Comparison of ENCODE assay signal across 18 mouse cellular contexts in the genomic region with DNA sequence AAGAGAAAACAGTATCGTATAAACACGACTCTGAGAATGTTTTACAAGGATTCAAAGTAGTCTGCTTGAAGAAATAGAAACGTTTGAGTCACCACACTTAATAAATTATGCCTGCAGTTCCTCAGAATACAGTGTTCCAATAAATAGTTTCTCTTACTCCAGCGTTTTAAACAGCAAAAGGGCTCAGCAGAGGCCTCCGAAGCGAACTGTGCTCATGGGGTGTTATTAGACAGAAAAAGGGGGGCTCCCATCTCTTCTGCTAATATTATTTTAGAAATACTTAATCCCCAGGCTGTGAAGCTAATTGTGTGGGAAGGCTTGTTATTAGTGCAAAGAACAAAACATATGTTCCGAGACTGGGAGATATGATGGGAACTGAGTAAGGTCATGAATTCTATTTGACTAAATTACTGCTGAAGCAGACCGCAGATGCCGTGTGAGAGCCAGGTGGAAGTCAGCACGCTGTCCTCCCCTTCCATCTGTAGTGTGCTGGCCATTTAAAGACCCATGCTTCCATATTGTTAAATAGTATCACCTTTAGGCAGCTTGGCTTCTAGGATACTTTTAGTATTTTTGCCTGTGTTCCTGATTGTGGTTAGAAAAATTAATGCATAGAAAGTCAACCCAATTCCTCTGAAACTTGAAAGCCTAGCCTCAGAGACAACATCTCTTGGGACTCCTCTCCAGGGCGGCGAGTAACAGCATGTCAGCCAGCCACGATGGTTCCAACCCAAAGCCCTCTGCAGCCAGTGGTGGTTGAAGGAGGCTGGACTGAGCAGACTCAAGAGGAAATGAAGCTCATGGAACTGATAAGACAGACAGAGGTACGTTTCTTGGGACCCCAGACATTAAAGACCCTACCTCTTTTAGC.
DNase-seq lines count a peak whose midpoint lies in the region; ATAC-seq and TF ChIP-seq lines count a peak whose summit lies in the region.
"Had no signal": no experiment of that assay in that cellular context is flagged by ENCODE, and none has a peak within 500 bp of the region (broad histone marks: within the 10 kb centered on the region; RNA-seq: fewer than 3 reads in every experiment).

No protein-coding gene starts in this region.

- no peak overlapping the region for H3K27ac ChIP-seq in heart, adult 2 months
- no peak overlapping the region for H3K27ac ChIP-seq in midbrain, embryonic 14.5 days (replicated peaks; ENCODE audit: low read depth, low read length)
- no peak overlapping the region for H3K27ac ChIP-seq in midbrain, embryonic 16.5 days (ENCODE audit: low read length)
- H3K27ac ChIP-seq: embryonic facial prominence, embryonic 15.5 days; forebrain, embryonic 13.5 days; gastrocnemius, adult 2 months; hindbrain, embryonic 13.5 days; limb, embryonic 15.5 days; stomach, embryonic 15.5 days had no signal

- TF ChIP-seq EP300 in heart, adult 2 months (IDR thresholded peaks at IDR 0.05; ENCODE audit: insufficient read depth, low read depth, low read length) = no peak

- H3K9ac ChIP-seq in heart, adult 2 months (ENCODE audit: low read depth, low read length) = no peak overlapping the region
- H3K9ac ChIP-seq in midbrain, embryonic 14.5 days (replicated peaks; ENCODE audit: low read length) = no peak overlapping the region
- H3K9ac ChIP-seq in midbrain, embryonic 16.5 days (ENCODE audit: low read depth, low read length) = no peak overlapping the region
- H3K9ac ChIP-seq: embryonic facial prominence, embryonic 15.5 days; forebrain, embryonic 13.5 days; hindbrain, embryonic 13.5 days; limb, embryonic 15.5 days; stomach, embryonic 15.5 days had no signal

- H3K4me2 ChIP-seq in midbrain, embryonic 14.5 days (ENCODE audit: low read length) = no peak overlapping the region
- H3K4me2 ChIP-seq in midbrain, embryonic 16.5 days (ENCODE audit: low read length) = no peak overlapping the region
- H3K4me2 ChIP-seq: embryonic facial prominence, embryonic 15.5 days; forebrain, embryonic 13.5 days; hindbrain, embryonic 13.5 days; limb, embryonic 15.5 days; stomach, embryonic 15.5 days had no signal

- no peaks in the 10 kb centered on the region for H3K4me1 ChIP-seq in heart, adult 2 months (ENCODE audit: control insufficient read depth, insufficient read depth, low read length)
- no peaks in the 10 kb centered on the region for H3K4me1 ChIP-seq in midbrain, embryonic 14.5 days (ENCODE audit: control insufficient read depth, insufficient read depth, low read length)
- H3K4me1 ChIP-seq in midbrain, embryonic 16.5 days (ENCODE audit: control insufficient read depth, insufficient read depth, low read length) = no peaks in the 10 kb centered on the region
- H3K4me1 ChIP-seq: embryonic facial prominence, embryonic 15.5 days; forebrain, embryonic 13.5 days; hindbrain, embryonic 13.5 days; stomach, embryonic 15.5 days had no signal

- no peak for TF ChIP-seq CTCF in heart, adult 2 months (IDR thresholded peaks at IDR 0.05)

- TF ChIP-seq POLR2A in heart, adult 2 months (IDR thresholded peaks at IDR 0.05; ENCODE audit: insufficient read depth, low read depth, low read length) = no peak

- H3K79me2 ChIP-seq in heart, adult 2 months (replicated peaks; ENCODE audit: control insufficient read depth, insufficient read depth, low read length) = no peaks in the 10 kb centered on the region

- ATAC-seq in midbrain, embryonic 14.5 days (ENCODE audit: low FRiP score, low TSS enrichment) = no peak
- ATAC-seq in midbrain, embryonic 16.5 days = no peak
- ATAC-seq: forebrain, embryonic 13.5 days had no signal

- no peaks in the 10 kb centered on the region for H3K27me3 ChIP-seq in heart, adult 2 months (ENCODE audit: control insufficient read depth, insufficient read depth, low read length)
- H3K27me3 ChIP-seq in midbrain, embryonic 14.5 days (ENCODE audit: control insufficient read depth, insufficient read depth, low read length) = no peaks in the 10 kb centered on the region
- no peaks in the 10 kb centered on the region for H3K27me3 ChIP-seq in midbrain, embryonic 16.5 days (ENCODE audit: control insufficient read depth, insufficient read depth, low read depth, low read length)
- H3K27me3 ChIP-seq: embryonic facial prominence, embryonic 15.5 days; forebrain, embryonic 13.5 days; hindbrain, embryonic 13.5 days; limb, embryonic 15.5 days; stomach, embryonic 15.5 days had no signal

- no peak overlapping the region for H3K4me3 ChIP-seq in heart, adult 2 months
- H3K4me3 ChIP-seq in midbrain, embryonic 14.5 days (replicated peaks; ENCODE audit: low read depth, low read length) = no peak overlapping the region
- no peak overlapping the region for H3K4me3 ChIP-seq in midbrain, embryonic 16.5 days (ENCODE audit: low read depth, low read length)
- H3K4me3 ChIP-seq: embryonic facial prominence, embryonic 15.5 days; forebrain, embryonic 13.5 days; gastrocnemius, adult 2 months; hindbrain, embryonic 13.5 days; limb, embryonic 15.5 days; stomach, embryonic 15.5 days had no signal

- intact Hi-C loops in heart, adult 2 months (cut with DNase I) = no loop called here

- 76% methylated on average over 14 of the region's 14 CpGs for WGBS in heart, adult 2 months
- 75% methylated on average over 14 of the region's 14 CpGs for WGBS in midbrain, embryonic 14.5 days
- 63% methylated on average over 14 of the region's 14 CpGs for WGBS in midbrain, embryonic 16.5 days

- peak; percentile 83 for DNase-seq in heart, adult 11 months
- DNase-seq in heart, adult 2 months = no peak
- DNase-seq in midbrain, embryonic 14.5 days = peak; percentile 7
- peak; percentile 73 for DNase-seq in cerebellum, adult 9-10 months
- no peak for DNase-seq in spleen, postnatal 10 days (ENCODE audit: low spot score in 2 of 2)
- DNase-seq in testis, postnatal 14 days (ENCODE audit: low spot score) = no peak
- DNase-seq: gastrocnemius, adult 2 months; heart, adult 18-20 months; kidney, adult 2 months; lung, adult 18-20 months; right cerebral cortex, adult 18-20 months; thymus, postnatal 4 days had no signal

- H3K36me3 ChIP-seq in heart, adult 2 months (ENCODE audit: control insufficient read depth, insufficient read depth, low read length) = no peaks in the 10 kb centered on the region
- H3K36me3 ChIP-seq in midbrain, embryonic 14.5 days (ENCODE audit: control insufficient read depth, insufficient read depth, low read length) = no peaks in the 10 kb centered on the region
- H3K36me3 ChIP-seq in midbrain, embryonic 16.5 days (ENCODE audit: control insufficient read depth, insufficient read depth, low read length) = no peaks in the 10 kb centered on the region
- H3K36me3 ChIP-seq: embryonic facial prominence, embryonic 15.5 days; hindbrain, embryonic 13.5 days; limb, embryonic 15.5 days; stomach, embryonic 15.5 days had no signal

- H3K9me3 ChIP-seq in midbrain, embryonic 14.5 days (ENCODE audit: control insufficient read depth, low read length) = no peaks in the 10 kb centered on the region
- no peaks in the 10 kb centered on the region for H3K9me3 ChIP-seq in midbrain, embryonic 16.5 days (replicated peaks; ENCODE audit: control insufficient read depth, low read length, poor library complexity, severe bottlenecking)
- H3K9me3 ChIP-seq: embryonic facial prominence, embryonic 15.5 days; forebrain, embryonic 13.5 days; hindbrain, embryonic 13.5 days; limb, embryonic 15.5 days; stomach, embryonic 15.5 days had no signal

Comparison
In these comparisons a context has a peak if more than half of its experiments do, and no peak if none do; other contexts are left out.
1. DNase-seq: peak in heart, adult 11 months (single experiment), midbrain, embryonic 14.5 days (single experiment) and cerebellum, adult 9-10 months (single experiment); none in heart, adult 2 months (0 of 2), spleen, postnatal 10 days (0 of 2) and testis, postnatal 14 days (single experiment).